Mouse (Mus musculus): ENCODE results near the gene Tnfrsf21. TPM values are rescaled to one million over a fixed set of nuclear protein-coding genes. Genes with fewer than 3 reads are reported as not detected.

Tnfrsf21 gene
- polyA plus RNA-seq, 1 experiment: 2.6 TPM

DNA sequence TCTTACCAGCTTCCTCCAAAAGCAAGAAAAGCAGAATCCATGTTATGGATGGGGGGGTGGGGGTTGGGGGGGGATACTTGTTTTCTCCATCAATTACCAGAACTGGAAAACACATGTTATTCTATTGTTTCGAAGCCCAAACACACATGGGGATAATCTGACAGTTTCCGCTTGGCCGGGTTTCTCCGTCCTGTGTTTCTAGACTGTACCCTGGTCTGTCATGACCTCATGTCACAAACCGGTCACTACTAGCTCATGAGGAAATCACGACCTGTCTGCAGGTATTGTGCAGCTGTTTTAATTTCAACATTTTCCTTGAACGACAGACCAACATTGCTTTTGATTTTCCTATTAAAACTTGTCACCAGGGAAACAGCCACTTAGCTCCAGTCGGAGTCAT lies 58.7 kb downstream of the Tnfrsf21 start:
- Histone ChIP-seq H3K79me2 (ENCODE audit: control insufficient read depth, insufficient read depth) (no peaks in the 10 kb centered on the region), H3K27me3 (ENCODE audit: control insufficient read depth, insufficient read depth, insufficient read length) (no peaks in the 10 kb centered on the region), H3K4me2 (ENCODE audit: low read depth) (no peak overlapping the region), H3ac (ENCODE audit: control insufficient read depth, insufficient read length) (no peak overlapping the region), H3K36me3 (ENCODE audit: control insufficient read depth, insufficient read depth) (no peaks in the 10 kb centered on the region), H3K4me3 (no peak overlapping the region)
- no peak for TF ChIP-seq CEBPB (IDR thresholded peaks at IDR 0.05; ENCODE audit: insufficient read depth, poor library complexity, severe bottlenecking)
- no peak for TF ChIP-seq MYOD1 (IDR thresholded peaks at IDR 0.05; ENCODE audit: control insufficient read depth in 1 of 3, insufficient read length in 2 of 3, low read depth in 2 of 3)
- TF ChIP-seq REST (IDR thresholded peaks at IDR 0.05; ENCODE audit: insufficient read depth, insufficient read length): no peak
- TF ChIP-seq SRF (IDR thresholded peaks at IDR 0.05; ENCODE audit: control insufficient read depth, insufficient read length, low read depth): no peak
- no peak for TF ChIP-seq E2F4 (IDR thresholded peaks at IDR 0.05; ENCODE audit: insufficient read depth)
- TF ChIP-seq TCF12 (IDR thresholded peaks at IDR 0.05; ENCODE audit: insufficient read depth, poor library complexity, severe bottlenecking): no peak
- no peak for TF ChIP-seq MAX (IDR thresholded peaks at IDR 0.05; ENCODE audit: low read depth)
- TF ChIP-seq POLR2AphosphoS2 (IDR thresholded peaks at IDR 0.05; ENCODE audit: insufficient read length, low read depth): no peak
- TF ChIP-seq MYOG (IDR thresholded peaks at IDR 0.05; ENCODE audit: control insufficient read depth in 1 of 3, insufficient read depth in 1 of 3, insufficient read length in 2 of 3, low read depth in 2 of 3): no peak
- no peak for TF ChIP-seq POLR2A (IDR thresholded peaks at IDR 0.05; ENCODE audit: insufficient read length, low read depth)
- no peak for TF ChIP-seq TCF3 (IDR thresholded peaks at IDR 0.05; ENCODE audit: insufficient read length, low read depth)
- no peak for TF ChIP-seq USF1 (IDR thresholded peaks at IDR 0.05; ENCODE audit: low read depth)

DNA sequence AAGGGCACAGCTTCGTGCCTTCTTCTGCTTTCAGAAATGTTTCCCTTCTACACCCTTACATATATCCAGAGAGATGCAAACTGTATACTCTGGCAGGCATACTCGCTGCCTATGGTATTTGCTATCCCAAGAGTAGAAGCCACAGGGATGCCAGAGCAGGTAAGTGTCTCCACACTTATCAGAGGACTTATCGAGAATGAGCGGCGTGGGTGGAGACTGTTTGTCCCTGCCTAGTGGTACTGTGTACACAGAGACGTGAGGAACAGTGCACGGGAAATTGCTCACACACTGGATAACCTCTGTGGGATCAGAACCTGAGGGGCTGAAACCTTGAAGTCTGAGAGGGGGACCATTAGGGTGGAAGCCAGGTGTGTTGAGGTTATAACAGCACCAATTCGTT lies 59.6 kb downstream of the Tnfrsf21 start:
- Histone ChIP-seq H3ac (ENCODE audit: control insufficient read depth, insufficient read length) (no peak overlapping the region), H3K4me2 (ENCODE audit: low read depth) (no peak overlapping the region), H3K4me3 (no peak overlapping the region), H3K36me3 (ENCODE audit: control insufficient read depth, insufficient read depth) (no peaks in the 10 kb centered on the region), H3K79me2 (ENCODE audit: control insufficient read depth, insufficient read depth) (no peaks in the 10 kb centered on the region), H3K27me3 (ENCODE audit: control insufficient read depth, insufficient read depth, insufficient read length) (no peaks in the 10 kb centered on the region)
- TF ChIP-seq POLR2A (IDR thresholded peaks at IDR 0.05; ENCODE audit: insufficient read length, low read depth) (no peak), CEBPB (IDR thresholded peaks at IDR 0.05; ENCODE audit: insufficient read depth, poor library complexity, severe bottlenecking) (no peak), POLR2AphosphoS2 (IDR thresholded peaks at IDR 0.05; ENCODE audit: insufficient read length, low read depth) (no peak), MAX (IDR thresholded peaks at IDR 0.05; ENCODE audit: low read depth) (no peak), MYOD1 (IDR thresholded peaks at IDR 0.05; ENCODE audit: control insufficient read depth in 1 of 3, insufficient read length in 2 of 3, low read depth in 2 of 3) (no peak), SRF (IDR thresholded peaks at IDR 0.05; ENCODE audit: control insufficient read depth, insufficient read length, low read depth) (no peak), TCF3 (IDR thresholded peaks at IDR 0.05; ENCODE audit: insufficient read length, low read depth) (no peak), REST (IDR thresholded peaks at IDR 0.05; ENCODE audit: insufficient read depth, insufficient read length) (no peak), MYOG (IDR thresholded peaks at IDR 0.05; ENCODE audit: control insufficient read depth in 1 of 3, insufficient read depth in 1 of 3, insufficient read length in 2 of 3, low read depth in 2 of 3) (no peak), E2F4 (IDR thresholded peaks at IDR 0.05; ENCODE audit: insufficient read depth) (no peak), TCF12 (IDR thresholded peaks at IDR 0.05; ENCODE audit: insufficient read depth, poor library complexity, severe bottlenecking) (no peak), USF1 (IDR thresholded peaks at IDR 0.05; ENCODE audit: low read depth) (no peak)

DNA sequence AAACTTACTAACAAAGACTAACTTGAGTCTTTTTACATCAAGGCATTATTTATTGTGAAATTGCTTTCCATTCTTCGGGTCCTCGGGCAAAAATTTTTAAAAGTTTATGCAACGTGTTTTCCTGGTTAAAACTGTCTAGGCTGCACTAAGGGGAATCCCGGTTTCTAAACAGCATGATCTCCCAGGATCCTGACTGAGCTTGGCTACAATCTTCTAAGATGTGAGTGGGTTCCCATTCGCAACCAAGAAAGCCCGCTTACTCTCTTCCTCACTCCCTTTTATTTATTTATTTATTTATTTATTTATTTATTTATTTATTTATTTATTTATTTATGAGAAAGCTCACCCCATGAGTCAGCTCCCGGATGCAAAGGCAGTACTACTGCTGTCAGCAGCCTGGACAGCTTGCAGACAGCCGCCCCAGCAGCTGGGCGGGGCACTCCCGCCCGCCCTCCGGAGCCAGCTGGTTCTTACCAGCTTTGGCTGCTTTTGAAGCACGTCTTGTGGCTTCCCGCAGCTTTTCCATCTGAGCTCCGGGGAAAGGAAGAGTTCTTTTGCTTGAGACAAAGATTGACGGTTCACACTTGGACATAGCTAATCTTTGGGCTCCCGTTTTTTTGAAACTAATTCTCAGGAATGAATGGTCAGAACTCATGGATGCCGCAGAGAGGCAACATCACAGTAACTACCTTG lies 60.6 kb downstream of the Tnfrsf21 start:
- H3ac ChIP-seq (ENCODE audit: control insufficient read depth, insufficient read length): no peak overlapping the region
- H3K4me3 ChIP-seq: no peak overlapping the region
- no peaks in the 10 kb centered on the region for H3K27me3 ChIP-seq (ENCODE audit: control insufficient read depth, insufficient read depth, insufficient read length)
- no peaks in the 10 kb centered on the region for H3K79me2 ChIP-seq (ENCODE audit: control insufficient read depth, insufficient read depth)
- TF ChIP-seq MYOG (IDR thresholded peaks at IDR 0.05; ENCODE audit: control insufficient read depth in 1 of 3, insufficient read depth in 1 of 3, insufficient read length in 2 of 3, low read depth in 2 of 3) (peak; percentile 57 to 87 (median 58)), TCF3 (IDR thresholded peaks at IDR 0.05; ENCODE audit: insufficient read length, low read depth) (peak; percentile 64), TCF12 (IDR thresholded peaks at IDR 0.05; ENCODE audit: insufficient read depth, poor library complexity, severe bottlenecking) (peak; percentile 29), USF1 (IDR thresholded peaks at IDR 0.05; ENCODE audit: low read depth) (no peak), REST (IDR thresholded peaks at IDR 0.05; ENCODE audit: insufficient read depth, insufficient read length) (no peak), CEBPB (IDR thresholded peaks at IDR 0.05; ENCODE audit: insufficient read depth, poor library complexity, severe bottlenecking) (no peak), POLR2AphosphoS2 (IDR thresholded peaks at IDR 0.05; ENCODE audit: insufficient read length, low read depth) (no peak), MYOD1 (IDR thresholded peaks at IDR 0.05; ENCODE audit: control insufficient read depth in 1 of 3, insufficient read length in 2 of 3, low read depth in 2 of 3) (peak in 2 of 3 experiments; percentile 65 to 85), MAX (IDR thresholded peaks at IDR 0.05; ENCODE audit: low read depth) (no peak), SRF (IDR thresholded peaks at IDR 0.05; ENCODE audit: control insufficient read depth, insufficient read length, low read depth) (no peak)
- H3K36me3 ChIP-seq (ENCODE audit: control insufficient read depth, insufficient read depth): no peaks in the 10 kb centered on the region
- peak overlapping the region; percentile 73 for H3K4me2 ChIP-seq (ENCODE audit: low read depth)

GRCm38 (mm10) chr17:43077540-43077939 lies 61.2 kb downstream of the Tnfrsf21 start:
- H3K4me2 ChIP-seq (ENCODE audit: low read depth): peak overlapping the region; percentile 73
- H3K79me2 ChIP-seq (ENCODE audit: control insufficient read depth, insufficient read depth): no peaks in the 10 kb centered on the region
- TF ChIP-seq TCF12 (IDR thresholded peaks at IDR 0.05; ENCODE audit: insufficient read depth, poor library complexity, severe bottlenecking) (no peak), MAX (IDR thresholded peaks at IDR 0.05; ENCODE audit: low read depth) (no peak), USF1 (IDR thresholded peaks at IDR 0.05; ENCODE audit: low read depth) (no peak), REST (IDR thresholded peaks at IDR 0.05; ENCODE audit: insufficient read depth, insufficient read length) (no peak), E2F4 (IDR thresholded peaks at IDR 0.05; ENCODE audit: insufficient read depth) (no peak), TCF3 (IDR thresholded peaks at IDR 0.05; ENCODE audit: insufficient read length, low read depth) (no peak), POLR2A (IDR thresholded peaks at IDR 0.05; ENCODE audit: insufficient read length, low read depth) (no peak), SRF (IDR thresholded peaks at IDR 0.05; ENCODE audit: control insufficient read depth, insufficient read length, low read depth) (no peak), MYOD1 (IDR thresholded peaks at IDR 0.05; ENCODE audit: control insufficient read depth in 1 of 3, insufficient read length in 2 of 3, low read depth in 2 of 3) (no peak), MYOG (IDR thresholded peaks at IDR 0.05; ENCODE audit: control insufficient read depth in 1 of 3, insufficient read depth in 1 of 3, insufficient read length in 2 of 3, low read depth in 2 of 3) (no peak), CEBPB (IDR thresholded peaks at IDR 0.05; ENCODE audit: insufficient read depth, poor library complexity, severe bottlenecking) (no peak), POLR2AphosphoS2 (IDR thresholded peaks at IDR 0.05; ENCODE audit: insufficient read length, low read depth) (no peak)
- H3ac ChIP-seq (ENCODE audit: control insufficient read depth, insufficient read length): no peak overlapping the region
- H3K4me3 ChIP-seq: no peak overlapping the region
- no peaks in the 10 kb centered on the region for H3K27me3 ChIP-seq (ENCODE audit: control insufficient read depth, insufficient read depth, insufficient read length)
- no peaks in the 10 kb centered on the region for H3K36me3 ChIP-seq (ENCODE audit: control insufficient read depth, insufficient read depth)

Measured in myocyte (in vitro differentiated cells).